Mouse (Mus musculus) heart, adult 2 months (tissue): ENCODE results near the gene Grk4.

Source experiments
- CTCF ChIP-seq: fragments of 200-600 bp; IDR thresholded peaks from 2 replicates; pipeline ENCODE4 v1.8.1; 2022; ENCODE audit warnings: antibody characterized with exemption, mild to moderate bottlenecking, moderate library complexity
- EP300 ChIP-seq: fragments of 200-500 bp; IDR thresholded peaks from 2 replicates; pipeline ENCODE4 v1.6.1; 2011; ENCODE audit warnings: low read depth, low read length, control low read depth; ENCODE audit not compliant: insufficient read depth
- POLR2A ChIP-seq: fragments of 200-500 bp; IDR thresholded peaks from 2 replicates; pipeline ENCODE4 v1.6.1; 2011; ENCODE audit warnings: mild to moderate bottlenecking, low read depth, low read length, control low read depth; ENCODE audit not compliant: insufficient read depth

DNA sequence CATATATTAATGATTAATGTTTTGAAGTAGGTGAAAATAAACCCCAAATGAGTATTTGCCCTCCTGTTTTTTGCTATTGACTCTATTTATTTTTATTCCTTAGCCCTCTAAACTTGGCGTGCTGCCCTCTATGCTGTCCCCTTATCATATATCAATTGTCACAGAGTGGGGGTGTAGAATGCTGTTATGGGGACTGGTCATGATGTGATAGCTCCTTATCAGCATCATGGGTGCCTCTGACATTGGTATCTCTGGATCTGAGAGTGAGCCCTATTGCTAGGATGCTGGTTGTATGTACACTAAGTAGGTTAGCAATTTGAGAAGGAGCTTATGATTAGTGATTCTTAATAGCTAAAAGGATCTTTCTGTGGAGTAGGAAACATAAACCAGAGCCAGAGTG, 70.1 kb downstream of the Grk4 start:
- TF ChIP-seq POLR2A (no peak), CTCF (no peak), EP300 (no peak)
